Comparison of ENCODE assay signal across 22 mouse cellular contexts in the genomic region with DNA sequence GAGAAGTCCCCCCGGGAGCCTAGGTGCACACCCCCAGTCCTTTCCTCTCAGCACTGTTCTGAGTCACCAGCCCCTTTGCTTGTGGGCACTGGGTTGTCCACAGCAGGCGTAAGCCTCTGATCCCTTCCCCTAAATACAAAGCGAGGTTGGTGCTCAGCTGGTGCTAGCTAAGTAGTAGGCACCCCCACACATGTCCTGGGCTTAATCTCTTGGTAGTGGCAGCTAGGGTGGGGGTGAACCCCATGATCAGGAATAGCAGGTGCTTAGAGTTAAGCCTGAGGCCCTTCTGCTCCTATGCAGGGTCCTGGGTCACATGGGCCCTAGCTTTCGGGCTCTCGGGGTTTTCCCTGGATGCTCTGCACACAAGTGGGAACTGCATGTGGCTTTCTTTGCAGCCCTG. TPM values are rescaled to one million over a fixed set of nuclear protein-coding genes. Genes with fewer than 3 reads are reported as not detected.
"Had no signal": no experiment of that assay in that cellular context is flagged by ENCODE, and none has a peak within 500 bp of the region (broad histone marks: within the 10 kb centered on the region; RNA-seq: fewer than 3 reads in every experiment).

No protein-coding gene starts in this region.

- H3K27me3 ChIP-seq: lung, embryonic 15.5 days; midbrain, embryonic 13.5 days; midbrain, embryonic 15.5 days; neural tube, embryonic 12.5 days had no signal

- H3K4me2 ChIP-seq: liver, embryonic 15.5 days; lung, embryonic 15.5 days; midbrain, embryonic 11.5 days; midbrain, embryonic 13.5 days; midbrain, embryonic 15.5 days; neural tube, embryonic 12.5 days had no signal

- H3K4me3 ChIP-seq: liver, embryonic 15.5 days; lung, embryonic 15.5 days; midbrain, embryonic 13.5 days; midbrain, embryonic 15.5 days; neural tube, embryonic 12.5 days had no signal

- DNase-seq: liver, postnatal 0 days; lung, adult 2 months; lung, postnatal 10 days; lung, postnatal 36 days; right cerebral cortex, adult 18-20 months; right cerebral cortex, postnatal 25 days; right cerebral cortex, postnatal 4 days; spleen, adult 18-20 months; thymus, adult 18-20 months; thymus, postnatal 14 days; thymus, postnatal 36 days had no signal

- H3K9ac ChIP-seq: liver, embryonic 15.5 days; liver, postnatal 0 days; lung, embryonic 15.5 days; midbrain, embryonic 13.5 days; midbrain, embryonic 15.5 days; neural tube, embryonic 12.5 days had no signal

- ATAC-seq: liver, postnatal 0 days; midbrain, embryonic 13.5 days; midbrain, embryonic 15.5 days had no signal

- H3K9me3 ChIP-seq: liver, embryonic 15.5 days; lung, embryonic 15.5 days; megakaryocyte, embryonic 14.5 days; midbrain, embryonic 13.5 days; midbrain, embryonic 15.5 days; neural tube, embryonic 12.5 days had no signal

- H3K36me3 ChIP-seq: lung, embryonic 15.5 days; midbrain, embryonic 13.5 days; midbrain, embryonic 15.5 days; neural tube, embryonic 12.5 days had no signal

- H3K27ac ChIP-seq: liver, embryonic 15.5 days; lung, embryonic 15.5 days; macrophage; midbrain, embryonic 13.5 days; midbrain, embryonic 15.5 days; neural tube, embryonic 12.5 days had no signal

- H3K4me1 ChIP-seq: lung, embryonic 15.5 days had no signal

RNA-seq across cellular contexts. Expression of a gene that starts 12.2 kb away (rescaled TPM):
- total RNA-seq: megakaryocyte progenitor cell, adult 5-6 weeks; monocyte, adult 5-6 weeks; neutrophil, adult 5-6 weeks had no signal
- polyA plus RNA-seq: macrophage had no signal

RNA-seq across cellular contexts. Expression of a gene that starts 22.4 kb away (rescaled TPM):
- total RNA-seq: megakaryocyte progenitor cell, adult 5-6 weeks; monocyte, adult 5-6 weeks; neutrophil, adult 5-6 weeks had no signal
- polyA plus RNA-seq: macrophage had no signal

RNA-seq across cellular contexts. Expression of a gene that starts 48.1 kb away (rescaled TPM):
- total RNA-seq: megakaryocyte progenitor cell, adult 5-6 weeks; monocyte, adult 5-6 weeks had no signal
- polyA plus RNA-seq: macrophage had no signal

RNA-seq across cellular contexts. Expression of a gene that starts 53.1 kb away (rescaled TPM):
- total RNA-seq: monocyte, adult 5-6 weeks had no signal
- polyA plus RNA-seq: macrophage had no signal
